Comparison of ENCODE assay signal across 8 mouse cellular contexts in genomic region chr16:94580844-94581405, GRCm38 (mm10). TPM values are rescaled to one million over a fixed set of nuclear protein-coding genes. Genes with fewer than 3 reads are reported as not detected.
DNase-seq lines count a peak whose midpoint lies in the region; ATAC-seq lines count a peak whose summit lies in the region.

No protein-coding gene starts in this region.

- no peak overlapping the region for H3K4me2 ChIP-seq in neural tube, embryonic 13.5 days
- H3K4me2 ChIP-seq in neural tube, embryonic 15.5 days = no peak overlapping the region

- no peaks in the 10 kb centered on the region for H3K27me3 ChIP-seq in neural tube, embryonic 13.5 days
- H3K27me3 ChIP-seq in neural tube, embryonic 15.5 days (replicated peaks) = no peaks in the 10 kb centered on the region

- peak; percentile 45 to 53 for DNase-seq in heart, adult 18-20 months
- DNase-seq in heart, postnatal 36 days = no peak
- DNase-seq in heart, postnatal 10 days = peak; percentile 56
- peak; percentile 45 for DNase-seq in naive thymus-derived CD4-positive, alpha-beta T cell, adult 2 months (ENCODE audit: low read depth)
- DNase-seq in layer of hippocampus, postnatal 25 days (ENCODE audit: extremely low spot score in 1 of 2, low spot score in 1 of 2) = no peak

- H3K36me3 ChIP-seq in neural tube, embryonic 13.5 days = no peaks in the 10 kb centered on the region
- no peaks in the 10 kb centered on the region for H3K36me3 ChIP-seq in neural tube, embryonic 15.5 days

- 39% methylated on average over 7 of the region's 7 CpGs for WGBS in neural tube, embryonic 13.5 days
- 33% methylated on average over 7 of the region's 7 CpGs for WGBS in neural tube, embryonic 15.5 days

- H3K4me1 ChIP-seq in neural tube, embryonic 13.5 days (replicated peaks) = peaks cover 75% of the 10 kb centered on the region
- peaks cover 59% of the 10 kb centered on the region for H3K4me1 ChIP-seq in neural tube, embryonic 15.5 days

- H3K4me3 ChIP-seq in neural tube, embryonic 13.5 days = no peak overlapping the region
- H3K4me3 ChIP-seq in neural tube, embryonic 15.5 days (replicated peaks) = no peak overlapping the region

- intact Hi-C loops in heart, postnatal 36 days (cut with DNase I) = no loop called here
- intact Hi-C loops in heart, postnatal 10 days (cut with DNase I) = no loop called here

- no peak for ATAC-seq in neural tube, embryonic 13.5 days (ENCODE audit: low read depth)
- ATAC-seq in neural tube, embryonic 15.5 days (ENCODE audit: low FRiP score) = no peak
- no peak for ATAC-seq in granulocyte monocyte progenitor cell, adult 5-6 weeks (replicated peaks; ENCODE audit: poor library complexity, severe bottlenecking)

- no peak overlapping the region for H3K9ac ChIP-seq in neural tube, embryonic 13.5 days
- H3K9ac ChIP-seq in neural tube, embryonic 15.5 days (replicated peaks) = no peak overlapping the region

- H3K27ac ChIP-seq in neural tube, embryonic 13.5 days (replicated peaks) = peak overlapping the region; percentile 25
- no peak overlapping the region for H3K27ac ChIP-seq in neural tube, embryonic 15.5 days (replicated peaks)

- no peaks in the 10 kb centered on the region for H3K9me3 ChIP-seq in neural tube, embryonic 13.5 days
- H3K9me3 ChIP-seq in neural tube, embryonic 15.5 days (replicated peaks) = no peaks in the 10 kb centered on the region

RNA-seq across cellular contexts. Expression of gene Dyrk1a, which starts 11.1 kb away (rescaled TPM):
- 10 to 100 TPM; 64.8 to 73.1 TPM for total RNA-seq in heart, adult 18-20 months (2021)
- 10 to 100 TPM; 64.4 to 71.8 TPM for total RNA-seq in heart, postnatal 36 days (2021)
- polyA plus RNA-seq in neural tube, embryonic 13.5 days (2015; fragmentation: Nextera tagmentation; extraction: Ambion mirVana) = 9.5 and 10.3 TPM in 2 replicates
- polyA plus RNA-seq in neural tube, embryonic 15.5 days (2015; fragmentation: Nextera tagmentation; extraction: Ambion mirVana) = 8.9 and 9.5 TPM in 2 replicates
- total RNA-seq in heart, postnatal 10 days (2021) = 10 to 100 TPM; 86.2 to 99.2 TPM
- 35.6 and 60.1 TPM in 2 replicates for total RNA-seq in granulocyte monocyte progenitor cell, adult 5-6 weeks (2014; fragmentation: Nextera tagmentation)
- total RNA-seq in granulocyte monocyte progenitor cell, adult 5-6 weeks (2017) = 61.1 and 64.9 TPM in 2 replicates
- 10 to 100 TPM; 84.3 to 90.8 TPM for total RNA-seq in layer of hippocampus, postnatal 25 days (2021)

RNA-seq across cellular contexts. Expression of gene Vps26c, which starts 54.3 kb away (rescaled TPM):
- total RNA-seq in heart, adult 18-20 months (2021) = 10 to 100 TPM; 20.7 to 21.7 TPM
- 10 to 100 TPM; 24.1 to 28.1 TPM for total RNA-seq in heart, postnatal 36 days (2021)
- polyA plus RNA-seq in neural tube, embryonic 13.5 days (2015; fragmentation: Nextera tagmentation; extraction: Ambion mirVana) = 74.6 and 82.4 TPM in 2 replicates
- 90.0 and 93.4 TPM in 2 replicates for polyA plus RNA-seq in neural tube, embryonic 15.5 days (2015; fragmentation: Nextera tagmentation; extraction: Ambion mirVana)
- total RNA-seq in heart, postnatal 10 days (2021) = 10 to 100 TPM; 28.2 to 30.9 TPM
- 19.9 and 25.3 TPM in 2 replicates for total RNA-seq in granulocyte monocyte progenitor cell, adult 5-6 weeks (2014; fragmentation: Nextera tagmentation)
- total RNA-seq in granulocyte monocyte progenitor cell, adult 5-6 weeks (2017) = 27.4 and 32.7 TPM in 2 replicates
- 10 to 100 TPM; 31.9 to 34.6 TPM for total RNA-seq in layer of hippocampus, postnatal 25 days (2021)

Comparison
In these comparisons a context has a peak if more than half of its experiments do, and no peak if none do; other contexts are left out.
1. DNase-seq: peak in heart, adult 18-20 months (2 of 2), heart, postnatal 10 days (2 of 2) and naive thymus-derived CD4-positive, alpha-beta T cell, adult 2 months (single experiment); none in heart, postnatal 36 days (0 of 2) and layer of hippocampus, postnatal 25 days (0 of 2).